Mouse (Mus musculus) layer of hippocampus, adult 8-10 months (tissue): ENCODE results near the gene Il4i1. TPM values are rescaled to one million over a fixed set of nuclear protein-coding genes. Genes with fewer than 3 reads are reported as not detected.

Experiments
- DNase-seq, 2 experiments: peaks; one replicate each; pipeline ENCODE4 v3.0.0; 2022; ENCODE audit warnings: low spot score in 2 of 2
- total RNA-seq, 4 experiments: library from RNA; stranded (reverse); gene quantifications; 2 replicates each; pipeline ENCODE4 v1.2.4; 2022

Il4i1 gene
- total RNA-seq, 4 experiments from 2014 or later: 2.7 to 12.2 (median 7.8) TPM

GRCm38 (mm10) chr7:44848561-44849415 is 32.6 kb downstream of the Il4i1 start, which contains the start of the genes Akt1s1 and Tbc1d17:
Gene Akt1s1 (plus strand): TSS chr7:44848991.
Gene Tbc1d17 (minus strand): TSS chr7:44849079.
- DNase-seq: peak; percentile 100

DNA sequence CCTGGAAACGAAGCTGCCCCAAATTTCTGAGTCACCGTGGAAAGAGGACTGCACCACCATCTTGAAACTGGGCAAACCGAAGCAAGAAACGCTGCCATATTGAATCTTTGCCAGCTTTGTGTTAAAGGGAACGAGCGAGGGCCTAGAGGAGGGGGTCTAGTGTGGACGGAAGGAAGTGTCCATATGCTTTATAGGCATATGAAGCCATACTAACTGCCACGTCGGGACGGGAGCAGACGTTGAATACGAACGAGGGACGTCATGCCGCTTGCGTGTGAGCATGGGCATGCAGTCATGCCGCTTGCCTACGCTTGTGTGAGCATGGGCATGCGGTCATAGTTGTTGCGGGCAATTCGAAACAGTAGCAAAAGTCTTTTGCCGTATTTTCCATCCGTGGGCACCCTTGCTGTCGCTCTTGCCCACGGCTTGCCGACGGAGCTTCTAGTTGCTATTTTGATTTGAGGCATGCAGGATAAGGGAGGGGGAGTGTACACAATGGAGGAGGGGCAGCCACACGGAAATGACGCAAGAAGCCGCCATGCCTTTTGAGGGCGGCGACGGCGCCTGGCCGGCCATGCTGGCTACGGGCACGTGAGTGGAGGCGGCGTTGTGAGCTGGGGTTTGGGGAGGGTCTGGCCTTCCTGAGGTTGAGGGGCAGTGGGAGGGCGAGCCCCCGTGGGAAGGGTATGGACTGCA is 33.4 kb downstream of the Il4i1 start:
- peak; percentile 91 to 92 for DNase-seq

- peak in 1 of 2 experiments; percentile 68 for DNase-seq
Measured at GRCm38 (mm10) chr7:44850146-44850545, 34.0 kb downstream of the Il4i1 start.

DNA sequence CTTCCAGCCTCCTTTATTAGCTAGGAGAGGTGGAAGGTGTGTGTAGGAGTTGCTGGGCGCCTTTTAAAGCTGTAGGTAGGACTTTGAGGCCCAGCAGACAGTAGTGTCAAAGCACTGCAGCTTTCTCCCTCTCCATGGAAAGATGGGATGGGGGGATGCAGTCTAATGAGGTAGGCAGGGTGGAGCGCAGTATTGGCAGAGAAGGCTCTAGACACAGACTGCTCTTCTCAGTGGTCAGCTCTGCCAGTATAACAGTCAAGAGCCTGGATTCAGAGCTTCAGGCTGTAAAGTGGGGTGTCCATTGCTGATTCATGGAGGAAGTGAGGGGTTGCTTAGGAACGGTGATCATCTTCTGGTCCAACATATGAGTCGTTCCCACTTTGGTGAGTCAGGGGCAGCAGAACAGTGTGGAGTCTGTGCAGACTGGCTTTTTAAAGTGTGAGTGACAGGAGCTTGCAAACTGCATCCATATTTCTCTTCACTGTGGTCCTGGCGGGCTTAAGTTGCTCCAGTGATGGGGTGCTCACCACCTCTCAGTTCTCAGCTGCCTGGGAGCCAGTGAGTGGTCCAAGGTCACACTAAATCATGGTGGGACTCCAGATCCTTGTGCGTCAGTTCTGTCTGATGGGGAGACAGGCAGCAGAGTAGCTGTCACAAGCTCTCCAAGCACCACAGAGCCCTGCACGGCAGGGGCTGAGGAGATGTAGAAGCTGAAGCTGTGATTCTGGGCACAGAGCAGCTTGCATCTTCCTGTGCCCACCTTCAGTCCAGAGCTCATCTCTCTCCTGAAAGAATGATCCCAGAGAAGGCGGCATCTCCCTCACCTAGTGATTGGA is 34.8 kb downstream of the Il4i1 start:
- no peak for DNase-seq

DNA sequence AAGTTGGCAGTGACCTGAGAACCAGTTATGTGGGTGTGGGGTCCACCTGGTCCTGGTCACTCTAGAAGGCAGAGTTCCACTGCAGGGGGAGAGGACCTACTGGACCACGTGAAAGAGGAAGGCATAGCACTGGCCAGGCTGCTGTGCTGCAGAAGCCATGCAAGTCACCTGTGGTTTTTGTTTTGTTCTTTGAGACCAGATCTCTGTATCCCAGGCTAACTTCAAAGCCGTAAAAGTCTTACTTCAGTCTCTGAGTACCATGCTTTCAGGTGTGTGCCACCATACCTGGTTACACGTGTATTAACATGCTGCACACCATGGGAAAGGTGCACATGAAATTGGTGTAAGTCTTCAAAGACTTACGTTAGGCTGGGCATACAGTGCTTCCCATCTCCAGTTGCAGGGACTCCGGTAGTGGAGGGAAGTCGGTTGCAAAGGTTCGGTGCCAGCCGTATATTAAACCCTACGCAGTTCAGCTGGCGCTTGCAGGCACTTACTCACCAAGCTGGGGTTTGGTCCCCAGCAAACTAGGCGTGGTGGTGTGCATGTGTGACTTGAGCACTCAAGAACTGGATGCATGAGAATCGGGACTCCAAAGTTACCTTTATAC is 35.5 kb downstream of the Il4i1 start:
- no peak for DNase-seq

- DNase-seq: no peak
Measured at GRCm38 (mm10) chr7:44852259-44853027, 36.3 kb downstream of the Il4i1 start.

DNA sequence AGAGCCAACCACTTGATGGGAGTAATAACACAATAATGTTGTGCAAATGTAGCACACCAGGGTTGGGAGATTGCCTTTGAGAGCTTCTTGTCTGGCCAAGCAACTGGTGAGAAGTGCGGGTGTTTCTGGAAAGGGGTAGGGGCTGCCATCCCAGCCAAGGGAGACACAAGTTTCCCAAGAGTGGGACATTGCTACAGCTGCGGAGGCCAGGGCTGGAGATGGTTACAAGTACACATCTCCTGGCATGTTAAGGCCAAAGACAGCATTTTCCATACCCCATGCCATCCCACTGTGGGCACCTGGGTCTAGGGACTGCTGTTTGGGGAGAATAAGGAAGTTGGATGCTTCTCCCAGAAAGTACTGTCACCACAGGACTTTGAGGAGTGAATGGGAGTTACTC is 36.9 kb downstream of the Il4i1 start:
- DNase-seq: no peak

GRCm38 (mm10) chr7:44853596-44854355 is 37.6 kb downstream of the Il4i1 start:
- no peak for DNase-seq

DNA sequence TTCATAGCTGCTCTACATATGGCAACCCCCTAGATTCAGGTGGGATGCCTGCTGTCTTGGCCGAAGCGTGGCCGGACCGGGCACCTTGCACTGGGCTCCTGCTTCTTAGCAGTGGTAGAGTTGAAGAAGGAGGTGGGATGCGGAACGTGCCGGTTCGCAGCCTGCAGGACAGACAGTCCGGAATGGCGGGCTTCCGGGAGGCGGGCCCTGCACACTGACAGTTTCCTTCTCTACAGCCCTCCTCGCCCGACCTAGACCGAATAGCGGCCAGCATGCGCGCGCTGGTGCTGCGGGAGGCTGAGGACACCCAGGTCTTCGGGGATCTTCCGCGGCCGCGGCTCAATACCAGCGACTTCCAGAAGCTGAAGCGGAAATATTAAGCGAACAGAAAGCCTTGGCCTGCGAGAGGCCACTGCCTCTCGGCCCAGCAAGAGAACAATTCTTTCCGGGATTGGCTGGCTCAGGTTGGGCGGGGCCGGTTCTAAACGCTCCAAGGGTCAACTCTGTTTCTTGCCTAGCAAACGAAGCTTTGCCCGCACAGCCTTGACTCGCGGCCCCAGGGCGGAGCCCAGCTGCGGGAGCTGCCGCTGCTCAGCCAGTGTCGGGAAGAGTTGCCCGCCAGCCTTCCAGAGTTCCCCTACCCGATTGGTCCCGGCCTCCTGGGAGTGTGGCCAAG is 38.3 kb downstream of the Il4i1 start:
- DNase-seq: peak in 1 of 2 experiments; percentile 70

GRCm38 (mm10) chr7:44855036-44855435 is 38.8 kb downstream of the Il4i1 start:
- no peak for DNase-seq

- no peak for DNase-seq
Measured at GRCm38 (mm10) chr7:44856265-44856916, 40.2 kb downstream of the Il4i1 start.

DNA sequence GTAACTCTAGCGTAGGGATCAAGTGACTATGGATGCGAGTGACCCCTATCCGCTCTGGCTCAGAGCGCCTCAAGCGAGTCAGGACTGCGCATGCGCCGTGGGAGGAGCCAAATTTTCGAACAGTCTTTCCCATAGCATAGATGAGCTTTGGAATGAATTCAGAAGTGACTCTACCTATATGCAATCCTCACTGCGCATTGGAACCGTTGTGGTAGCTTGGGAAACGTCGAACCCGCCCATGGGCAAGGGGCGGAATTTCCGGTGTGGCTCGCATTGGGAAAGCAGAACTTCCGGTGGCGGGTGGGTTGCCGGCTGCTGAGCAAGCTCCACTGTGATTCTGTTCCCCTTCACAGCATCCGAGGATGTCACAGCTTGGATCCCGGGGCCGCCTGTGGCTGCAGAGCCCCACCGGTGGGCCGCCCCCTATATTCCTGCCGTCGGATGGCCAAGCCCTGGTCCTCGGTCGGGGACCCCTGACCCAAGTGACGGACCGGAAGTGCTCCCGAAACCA is 40.9 kb downstream of the Il4i1 start, which contains the start of gene Pnkp:
Pnkp (plus strand) TSS at position 98 of the 511 bp plus-strand sequence.
- peak; percentile 91 to 94 for DNase-seq

- no peak for DNase-seq
Measured at GRCm38 (mm10) chr7:44857905-44858304, 41.7 kb downstream of the Il4i1 start.

DNA sequence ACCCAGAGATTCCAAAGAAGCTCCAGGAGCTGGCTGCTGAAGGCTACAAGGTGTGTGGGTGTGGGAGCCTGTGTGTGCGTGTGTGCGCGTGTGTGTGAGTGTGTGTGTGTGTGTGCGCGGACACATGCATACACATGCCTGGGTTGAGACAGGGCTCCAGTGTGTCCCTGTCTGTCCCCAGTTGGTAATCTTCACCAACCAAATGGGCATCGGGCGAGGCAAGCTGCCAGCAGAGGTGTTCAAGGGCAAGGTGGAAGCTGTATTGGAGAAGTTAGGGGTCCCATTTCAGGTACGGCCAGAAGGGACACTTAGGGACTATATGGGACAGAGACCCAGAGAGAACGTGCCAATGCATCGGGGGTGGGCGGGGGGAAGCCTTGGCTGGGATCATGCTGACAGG is 43.7 kb downstream of the Il4i1 start:
- DNase-seq: no peak

DNA sequence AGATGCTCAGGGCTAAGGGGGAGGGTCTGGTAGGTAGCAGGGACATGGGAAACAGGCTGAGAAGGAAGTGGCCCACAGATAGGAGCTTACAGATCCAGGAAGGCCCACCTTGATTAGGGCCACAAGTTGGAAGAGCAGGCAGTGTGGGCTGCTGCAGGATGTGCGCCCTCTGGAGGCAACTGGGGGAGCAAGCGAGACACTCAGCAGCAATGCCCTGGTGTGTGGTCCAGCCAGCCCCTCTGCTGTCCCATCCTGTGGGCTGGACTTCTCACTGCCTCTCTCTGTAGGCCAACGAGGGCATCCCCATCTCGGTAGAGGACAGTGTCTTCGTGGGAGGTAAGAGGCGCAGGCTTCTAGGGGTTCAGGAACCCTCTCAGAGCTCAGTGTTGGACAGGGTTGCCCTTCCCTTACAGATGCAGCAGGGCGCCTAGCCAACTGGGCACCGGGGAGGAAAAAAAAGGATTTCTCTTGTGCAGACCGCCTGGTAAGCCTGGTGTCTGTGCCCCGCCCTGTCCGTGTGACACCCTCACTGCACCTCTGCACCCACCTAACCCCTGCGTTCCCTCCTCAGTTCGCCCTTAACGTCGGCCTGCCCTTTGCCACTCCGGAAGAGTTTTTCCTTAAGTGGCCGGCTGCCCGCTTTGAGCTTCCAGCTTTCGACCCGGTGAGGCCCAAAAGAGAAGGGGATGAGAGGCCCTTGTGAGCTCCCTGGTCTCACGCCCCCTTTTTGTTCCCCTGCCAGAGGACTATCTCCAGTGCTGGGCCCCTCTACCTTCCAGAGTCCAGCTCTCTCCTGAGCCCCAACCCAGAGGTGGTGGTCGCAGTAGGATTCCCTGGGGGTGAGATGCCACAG is 44.6 kb downstream of the Il4i1 start:
- peak in 1 of 2 experiments; percentile 61 for DNase-seq

DNA sequence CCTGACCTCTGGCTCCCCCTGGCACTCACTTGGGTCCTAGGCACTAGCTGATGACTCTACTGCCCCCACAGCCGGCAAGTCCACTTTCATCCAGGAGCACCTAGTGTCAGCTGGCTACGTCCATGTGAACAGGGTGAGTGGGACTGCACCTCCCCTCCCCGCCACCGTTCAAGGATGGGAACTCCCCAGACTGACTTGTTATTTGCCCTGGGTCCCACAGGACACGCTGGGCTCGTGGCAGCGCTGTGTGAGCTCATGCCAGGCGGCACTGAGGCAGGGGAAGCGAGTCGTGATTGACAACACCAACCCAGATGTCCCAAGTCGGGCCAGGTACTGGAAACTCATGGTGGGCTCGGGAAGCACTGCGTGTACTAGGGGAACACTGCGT is 45.2 kb downstream of the Il4i1 start:
- no peak for DNase-seq

DNA sequence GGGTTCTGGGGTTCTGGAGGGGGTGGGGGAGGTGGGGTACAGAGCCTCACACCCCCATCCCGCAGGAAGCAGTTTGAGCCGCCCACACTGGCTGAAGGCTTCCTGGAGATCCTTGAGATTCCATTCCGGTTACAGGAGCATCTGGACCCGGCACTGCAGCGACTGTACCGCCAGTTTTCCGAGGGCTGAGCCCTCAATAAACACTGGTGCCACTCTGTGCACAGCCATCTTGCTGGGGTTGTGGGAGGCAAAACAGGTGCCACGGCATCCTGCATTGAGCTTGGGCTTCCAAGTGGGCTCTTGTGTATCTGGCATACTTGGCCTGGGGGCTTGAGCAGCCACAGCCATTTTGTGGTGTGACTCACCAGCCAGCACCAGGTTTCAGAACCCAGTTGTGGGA is 46.2 kb downstream of the Il4i1 start:
- DNase-seq: no peak
